Mouse (Mus musculus) G1E (cell line): ENCODE results near the gene Sumo1. TPM values are rescaled to one million over a fixed set of nuclear protein-coding genes. Genes with fewer than 3 reads are reported as not detected.

Experiments
- ATAC-seq: 2 replicates; pipeline ENCODE4 v1.8.0; 2016; ENCODE audit warnings: mild to moderate bottlenecking; ENCODE audit not compliant: insufficient number of reproducible peaks, poor library complexity, low FRiP score, severe bottlenecking; ENCODE audit errors: extremely low read depth
- DNase-seq: peaks from one replicate; pipeline ENCODE4 v3.0.0; 2012; ENCODE audit warnings: low spot score
- H3K27me3 ChIP-seq: 2 replicates; pipeline ENCODE4 v1.6.1; 2012; ENCODE audit warnings: mild to moderate bottlenecking, low read length, inconsistent platforms; ENCODE audit not compliant: insufficient read depth
- H3K36me3 ChIP-seq: replicated peaks from 2 replicates; pipeline ENCODE3; 2012; ENCODE audit warnings: mild to moderate bottlenecking, inconsistent platforms
- H3K4me1 ChIP-seq: 2 replicates; pipeline ENCODE4 v1.6.1; 2012; ENCODE audit warnings: low read depth, low read length, inconsistent platforms, mixed read lengths; ENCODE audit not compliant: insufficient read depth
- H3K4me3 ChIP-seq: 2 replicates; pipeline ENCODE4 v1.5.1; 2012; ENCODE audit warnings: low read depth, mild to moderate bottlenecking, inconsistent platforms, low read length, moderate library complexity, mixed read lengths
- H3K9me3 ChIP-seq: replicated peaks from 2 replicates; pipeline ENCODE4 v1.6.1; 2012; ENCODE audit warnings: inconsistent platforms
- CTCF ChIP-seq: IDR thresholded peaks from 2 replicates; pipeline ENCODE4 v1.5.1; 2012; ENCODE audit warnings: low read depth, low read length, inconsistent platforms, mixed read lengths
- GATA1 ChIP-seq: IDR thresholded peaks from 2 replicates; pipeline ENCODE4 v1.6.1; 2012; ENCODE audit warnings: borderline replicate concordance, low read length, inconsistent platforms, mixed read lengths
- GATA2 ChIP-seq: IDR thresholded peaks from 2 replicates; pipeline ENCODE4 v1.6.1; 2012; ENCODE audit warnings: low read depth, low read length, inconsistent platforms, borderline replicate concordance
- POLR2AphosphoS5 ChIP-seq: IDR thresholded peaks from 2 replicates; pipeline ENCODE4 v1.6.1; 2012; ENCODE audit warnings: low read depth, low read length, inconsistent platforms; ENCODE audit not compliant: insufficient replicate concordance
- TAL1 ChIP-seq: conservative IDR thresholded peaks from 2 replicates; pipeline ENCODE4 v1.6.1; 2012; ENCODE audit warnings: low read depth, low read length, inconsistent platforms, mixed read lengths
- polyA plus RNA-seq: library from polyadenylated mRNA; stranded (reverse); fragments of >175 nt; gene quantifications from 2 replicates; pipeline ENCODE4 v1.2.3, GENCODE M21; 2012
- total RNA-seq, 2 experiments: library from RNA; stranded (forward) in 1 of 2; stranded (reverse) in 1 of 2; fragments of 200-1000 nt in 1 of 2; fragments of >200 nt in 1 of 2; fragmentation: Nextera tagmentation in 1 of 2; gene quantifications; 2 replicates each; pipeline ENCODE4 v1.2.3; 2014 to 2017

Gene Sumo1
- total and polyA plus RNA-seq, 3 experiments = 235 to 589 (median 329) TPM

DNA sequence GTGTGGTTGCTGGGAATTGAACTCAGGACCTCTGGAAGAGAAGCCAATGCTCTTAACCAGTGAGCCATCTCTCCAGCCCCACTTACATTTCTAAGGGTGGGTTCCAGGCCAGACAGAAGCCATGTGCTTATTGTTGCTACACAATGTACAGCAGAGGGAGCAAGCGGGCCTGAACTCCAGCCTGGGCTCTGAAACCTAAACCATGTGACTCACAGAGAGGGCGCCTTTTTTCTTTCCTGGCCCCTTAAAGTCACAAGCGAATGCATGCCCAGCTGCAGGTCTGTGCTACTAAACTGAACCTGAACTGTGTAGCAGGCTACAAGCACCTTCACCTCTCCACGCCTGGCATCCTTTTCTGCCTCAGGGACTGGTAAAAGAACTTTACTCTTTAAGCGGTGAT is 61.7 kb downstream of the Sumo1 start:
- no peaks in the 10 kb centered on the region for H3K36me3 ChIP-seq
- peaks cover 26% of the 10 kb centered on the region for H3K4me1 ChIP-seq
- H3K9me3 ChIP-seq = no peaks in the 10 kb centered on the region; the same call in 1 of the 2 replicates
- ATAC-seq = peak; percentile 67; the same call in 1 of the 2 replicates
- no peak overlapping the region for H3K4me3 ChIP-seq
- peaks cover 9% of the 10 kb centered on the region for H3K27me3 ChIP-seq
- DNase-seq = peak; percentile 64
- TF ChIP-seq POLR2AphosphoS5 (no peak), GATA2 (no peak), TAL1 (no peak), CTCF (no peak), GATA1 (no peak)

DNA sequence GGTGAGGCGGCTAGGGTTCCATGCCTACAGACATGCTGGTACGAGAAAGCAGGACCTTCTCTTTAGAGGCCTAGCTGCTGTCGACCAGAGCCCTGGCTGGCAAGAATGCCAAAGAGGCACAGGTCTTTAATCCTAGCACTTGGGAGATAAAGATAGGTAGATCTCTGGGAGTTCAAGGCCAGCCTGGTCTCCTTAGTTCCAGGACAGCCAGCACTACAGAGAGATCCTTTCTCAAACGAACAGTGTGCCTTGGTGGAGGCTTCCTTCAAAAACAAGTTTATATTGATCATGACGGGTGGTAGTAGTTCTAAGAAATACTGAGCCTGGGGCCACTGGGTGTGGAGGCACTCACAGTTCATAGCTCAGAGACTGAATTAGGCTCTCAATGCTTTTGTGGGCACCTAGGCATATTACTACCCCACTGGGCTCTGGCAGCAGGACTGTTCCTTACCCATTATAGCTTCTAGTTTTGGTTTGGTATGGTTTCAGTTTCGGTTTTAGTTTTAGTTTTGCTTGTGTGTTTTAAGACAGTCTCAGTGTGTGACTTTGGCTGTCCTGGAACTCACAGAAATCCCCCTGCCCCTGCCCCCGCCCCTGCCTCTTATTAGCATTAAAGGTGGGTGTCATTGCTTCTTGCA is 62.4 kb downstream of the Sumo1 start:
- no peaks in the 10 kb centered on the region for H3K36me3 ChIP-seq
- DNase-seq = no peak

DNA sequence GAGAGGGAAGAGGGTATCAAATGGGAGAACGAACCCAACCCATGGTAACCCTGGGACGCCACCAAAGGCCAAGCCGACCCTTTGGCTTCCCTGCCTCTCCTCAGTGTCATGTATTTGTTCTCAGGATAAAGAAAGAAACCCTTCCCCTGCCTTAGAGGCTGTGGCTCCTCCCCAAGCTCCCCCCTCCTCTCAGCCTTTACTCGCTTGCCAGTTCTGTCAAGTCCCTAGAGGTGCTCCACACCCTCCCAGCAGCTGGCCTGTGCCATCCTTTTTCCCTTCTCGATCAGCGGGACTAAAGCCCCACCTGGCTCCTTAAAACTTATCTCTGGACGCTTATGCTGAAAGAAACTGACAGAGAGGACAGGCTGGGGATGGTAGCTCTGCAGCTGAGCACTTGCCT is 63.6 kb downstream of the Sumo1 start:
- Histone ChIP-seq H3K4me3 (no peak overlapping the region), H3K27me3 (peaks cover 23% of the 10 kb centered on the region), H3K36me3 (no peaks in the 10 kb centered on the region), H3K9me3 (no peaks in the 10 kb centered on the region; the same call in 1 of the 2 replicates), H3K4me1 (peaks cover 25% of the 10 kb centered on the region)
- no peak for ATAC-seq
- TF ChIP-seq TAL1 (no peak), GATA1 (no peak), GATA2 (no peak)
- no peak for DNase-seq

More for the DNA sequence above, 62.4 kb downstream of the Sumo1 start:
- Histone ChIP-seq H3K4me1 (peaks cover 25% of the 10 kb centered on the region), H3K27me3 (peaks cover 11% of the 10 kb centered on the region), H3K4me3 (peak overlapping the region; percentile 9; the same call in 1 of the 2 replicates), H3K9me3 (no peaks in the 10 kb centered on the region; the same call in 1 of the 2 replicates)
- ATAC-seq = no peak
- TF ChIP-seq GATA1 (no peak), GATA2 (no peak), TAL1 (no peak), CTCF (no peak)

DNA sequence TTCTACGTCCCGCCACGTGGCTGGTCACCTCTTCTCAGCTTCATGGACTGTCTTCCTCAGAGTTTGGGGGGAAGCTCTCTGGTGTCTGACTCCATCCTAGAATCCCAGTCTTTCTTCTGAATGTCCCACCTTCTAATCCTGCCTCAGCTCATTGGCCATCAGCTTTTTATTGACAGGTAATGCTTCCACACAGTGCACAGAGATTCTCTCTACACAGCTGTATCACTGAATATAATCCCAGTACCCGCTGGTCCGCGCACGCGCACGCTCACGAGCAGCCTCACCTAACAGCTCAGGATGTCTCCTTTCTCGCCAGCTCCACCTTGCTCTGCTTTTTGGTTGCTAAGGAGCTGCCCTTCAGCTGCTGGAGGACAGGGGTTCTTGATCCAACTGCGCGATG is 64.2 kb downstream of the Sumo1 start:
- Histone ChIP-seq H3K9me3 (no peaks in the 10 kb centered on the region; the same call in 1 of the 2 replicates), H3K4me3 (no peak overlapping the region), H3K36me3 (no peaks in the 10 kb centered on the region), H3K4me1 (peaks cover 25% of the 10 kb centered on the region), H3K27me3 (peaks cover 27% of the 10 kb centered on the region)
- no peak for TF ChIP-seq GATA2
- TF ChIP-seq CTCF = no peak
- TF ChIP-seq TAL1 = no peak
- no peak for TF ChIP-seq GATA1
- no peak for TF ChIP-seq POLR2AphosphoS5
- DNase-seq (no peak), ATAC-seq (no peak)

DNA sequence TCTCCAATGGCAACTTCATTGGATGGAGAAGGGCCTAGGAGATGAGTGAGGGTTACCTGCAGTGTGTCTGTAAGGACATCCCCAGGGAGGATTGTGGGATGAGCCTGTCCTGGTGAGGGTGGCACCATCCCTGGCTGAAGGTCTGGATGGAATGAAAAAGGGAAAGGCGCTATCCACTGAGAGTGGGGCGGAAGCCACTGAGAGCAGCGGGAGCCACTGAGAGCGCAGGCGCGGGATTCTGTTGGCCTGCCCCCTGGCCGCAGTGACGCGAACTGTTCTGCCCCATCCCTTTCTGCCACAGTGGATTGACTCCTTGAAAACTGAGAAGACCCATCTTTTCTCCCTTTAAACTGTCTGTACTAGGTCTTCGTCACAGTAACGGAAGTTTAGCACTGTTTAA is 66.7 kb downstream of the Sumo1 start:
- ATAC-seq (no peak), DNase-seq (no peak)
- Histone ChIP-seq H3K4me3 (no peak overlapping the region), H3K36me3 (no peaks in the 10 kb centered on the region), H3K27me3 (peaks cover 42% of the 10 kb centered on the region), H3K9me3 (no peaks in the 10 kb centered on the region), H3K4me1 (peaks cover 22% of the 10 kb centered on the region)
- TF ChIP-seq TAL1 (no peak), GATA2 (no peak), CTCF (no peak), GATA1 (no peak), POLR2AphosphoS5 (no peak)

DNA sequence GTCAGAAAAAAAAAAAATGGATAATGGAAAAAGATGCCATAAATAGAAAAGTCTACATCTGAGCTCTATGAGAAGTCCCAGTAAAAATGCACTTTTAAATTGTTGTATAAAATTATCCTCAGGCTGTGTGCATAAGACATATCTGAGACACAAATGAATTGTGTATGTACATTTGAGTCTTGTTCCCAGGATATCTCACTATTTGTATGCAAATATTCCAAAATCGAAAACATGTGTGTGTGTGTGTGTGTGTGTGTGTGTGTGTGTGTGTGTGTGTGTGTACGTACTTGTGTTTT is 67.3 kb downstream of the Sumo1 start:
- ATAC-seq = no peak
- H3K36me3 ChIP-seq = no peaks in the 10 kb centered on the region
- H3K4me3 ChIP-seq = no peak overlapping the region
- H3K4me1 ChIP-seq = peaks cover 17% of the 10 kb centered on the region
- no peak for TF ChIP-seq GATA2
- TF ChIP-seq CTCF = no peak
- no peak for TF ChIP-seq POLR2AphosphoS5
- peaks cover 47% of the 10 kb centered on the region for H3K27me3 ChIP-seq
- no peak for DNase-seq
- no peaks in the 10 kb centered on the region for H3K9me3 ChIP-seq
